Mouse (Mus musculus) thymus, postnatal 4 days (tissue): Measurements from ENCODE around the gene A930017K11Rik.

ENCODE experiments used
- DNase-seq: peaks from one replicate; pipeline ENCODE4 v3.0.0; 2021

A930017K11Rik gene

GRCm38 (mm10) chr17:25922120-25922519 lies 30.2 kb downstream of the A930017K11Rik start:
- no peak for DNase-seq

DNA sequence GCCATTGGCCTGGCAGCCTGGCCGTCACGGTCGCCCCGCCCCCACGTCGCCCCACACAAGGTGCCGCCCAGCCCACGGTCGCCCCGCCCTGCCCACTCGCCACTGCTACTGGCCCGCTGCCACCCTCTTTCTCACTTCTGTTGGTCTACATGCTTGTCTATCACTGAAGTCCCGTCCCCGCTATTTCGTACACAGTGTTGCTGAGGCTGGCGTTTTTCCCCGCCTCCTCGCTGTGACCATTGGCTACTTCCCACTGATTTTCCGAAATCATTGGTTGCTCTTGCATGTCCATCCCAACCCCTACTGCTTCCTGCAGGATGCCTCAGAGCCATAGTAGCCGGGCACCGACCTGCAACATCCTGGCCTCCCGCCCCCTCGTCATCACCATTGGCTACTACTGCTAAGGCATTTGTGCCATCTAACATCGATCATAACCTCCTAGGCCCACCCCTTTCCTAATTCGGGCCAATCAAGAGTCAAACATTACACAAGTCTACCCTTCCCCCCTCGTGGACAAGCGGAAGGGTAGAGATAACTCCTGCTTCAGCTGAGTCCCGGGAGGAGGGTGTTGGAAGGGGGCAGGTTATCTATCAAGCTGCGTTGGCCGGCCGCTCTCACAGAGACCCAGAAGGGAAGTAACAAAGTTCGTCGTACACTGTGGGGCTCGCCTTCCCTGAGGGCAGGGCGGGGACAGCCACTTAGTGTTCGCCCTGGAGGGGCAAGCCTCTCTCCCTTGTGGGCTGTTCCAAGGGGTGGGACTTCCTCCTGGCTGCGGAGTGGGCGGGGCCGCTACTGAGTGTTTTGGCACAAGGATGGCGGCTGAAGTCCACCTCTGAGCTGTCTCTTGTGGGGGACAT lies 32.4 kb downstream of the A930017K11Rik start:
- peak; percentile 100 for DNase-seq

DNA sequence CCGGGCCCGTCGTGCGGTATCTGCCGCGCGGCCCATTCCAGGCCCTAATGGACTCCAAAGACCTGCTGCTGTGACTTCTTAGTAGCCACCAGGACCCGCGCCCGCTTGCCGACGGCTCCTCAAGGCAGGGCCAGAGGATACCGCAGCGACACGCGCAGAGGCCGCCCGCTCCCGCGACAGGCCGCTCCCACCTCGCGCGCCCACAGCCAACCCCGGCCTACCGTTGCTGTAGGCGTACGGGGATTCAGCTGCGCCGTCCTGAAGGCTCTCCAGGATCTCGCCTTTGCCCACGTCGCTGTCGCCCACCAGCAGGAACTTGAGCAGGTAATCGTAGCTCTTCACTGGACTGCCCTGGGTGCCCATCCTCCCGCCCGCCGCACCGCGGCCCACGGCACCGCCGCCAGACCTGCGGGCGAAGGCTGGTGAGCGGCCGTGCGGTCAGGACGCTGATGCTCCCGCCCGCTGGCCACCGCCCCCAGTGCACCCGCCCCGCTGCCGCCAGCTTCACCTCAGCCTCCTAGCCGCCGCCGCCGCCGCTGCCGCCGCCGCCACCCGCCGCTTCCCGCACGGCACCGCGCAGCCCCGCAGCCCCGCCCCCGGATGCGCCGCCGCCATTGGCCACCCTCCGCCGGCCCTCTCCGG lies 33.1 kb downstream of the A930017K11Rik start, which contains the start of gene Rab40c:
Gene Rab40c, minus strand, starts transcription at position 584 of the 642 bp plus-strand sequence.
- DNase-seq = peak; percentile 73

GRCm38 (mm10) chr17:25918037-25918750 lies 34.2 kb downstream of the A930017K11Rik start:
- no peak for DNase-seq

DNA sequence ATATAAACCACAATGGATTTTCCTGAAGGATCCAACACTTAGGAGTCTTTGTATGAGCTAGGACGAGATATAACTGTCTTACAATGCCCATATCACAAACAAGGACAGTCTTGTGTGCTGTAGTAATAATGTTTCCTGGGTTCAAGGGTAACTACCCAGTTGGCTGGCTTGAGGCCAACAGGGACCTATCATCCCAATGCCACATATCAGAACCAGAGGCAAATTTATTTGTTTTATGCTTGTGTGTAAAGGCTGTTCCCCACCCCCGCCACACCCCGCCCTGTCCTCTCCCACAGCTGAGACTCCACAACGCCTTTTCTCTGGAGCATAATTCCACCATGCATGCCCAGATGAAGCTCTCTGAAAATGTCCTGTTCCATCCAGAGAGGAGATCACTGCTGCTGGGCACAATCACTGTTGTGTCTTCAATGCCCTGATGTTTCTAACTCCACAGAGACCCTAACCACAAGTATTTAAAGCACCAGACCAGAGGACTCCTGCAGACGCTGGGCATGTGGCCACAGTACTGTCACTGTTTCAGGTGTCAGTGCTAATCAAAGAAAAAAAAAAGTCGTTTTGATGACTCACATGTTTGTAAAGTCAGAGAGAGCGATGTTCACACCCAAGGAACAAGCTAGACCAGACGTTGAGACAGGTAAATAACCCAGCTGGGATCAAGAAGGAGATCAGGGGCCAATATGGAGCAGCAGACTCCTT lies 35.3 kb downstream of the A930017K11Rik start:
- no peak for DNase-seq

DNA sequence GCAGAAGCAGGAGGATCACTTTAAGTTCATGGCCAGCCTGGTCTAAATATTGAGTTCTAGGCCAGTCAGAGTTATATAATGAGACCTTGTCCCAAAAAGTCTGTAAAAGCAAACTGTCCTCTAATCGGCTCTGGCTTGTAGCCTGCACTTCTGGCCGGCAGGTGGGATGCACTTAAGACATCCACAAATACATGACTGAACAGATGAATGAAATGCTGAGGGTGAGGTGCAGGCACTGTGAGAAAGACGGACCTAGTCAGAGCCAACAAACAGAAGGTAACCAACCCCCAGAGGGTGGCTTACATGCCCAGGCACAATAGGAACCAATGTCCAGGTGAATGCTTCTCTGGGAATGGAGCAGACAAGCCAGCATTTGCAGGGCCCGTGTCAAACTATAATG lies 38.1 kb downstream of the A930017K11Rik start:
- no peak for DNase-seq

- no peak for DNase-seq
Observed at GRCm38 (mm10) chr17:25913877-25914275, 38.5 kb downstream of the A930017K11Rik start.

DNA sequence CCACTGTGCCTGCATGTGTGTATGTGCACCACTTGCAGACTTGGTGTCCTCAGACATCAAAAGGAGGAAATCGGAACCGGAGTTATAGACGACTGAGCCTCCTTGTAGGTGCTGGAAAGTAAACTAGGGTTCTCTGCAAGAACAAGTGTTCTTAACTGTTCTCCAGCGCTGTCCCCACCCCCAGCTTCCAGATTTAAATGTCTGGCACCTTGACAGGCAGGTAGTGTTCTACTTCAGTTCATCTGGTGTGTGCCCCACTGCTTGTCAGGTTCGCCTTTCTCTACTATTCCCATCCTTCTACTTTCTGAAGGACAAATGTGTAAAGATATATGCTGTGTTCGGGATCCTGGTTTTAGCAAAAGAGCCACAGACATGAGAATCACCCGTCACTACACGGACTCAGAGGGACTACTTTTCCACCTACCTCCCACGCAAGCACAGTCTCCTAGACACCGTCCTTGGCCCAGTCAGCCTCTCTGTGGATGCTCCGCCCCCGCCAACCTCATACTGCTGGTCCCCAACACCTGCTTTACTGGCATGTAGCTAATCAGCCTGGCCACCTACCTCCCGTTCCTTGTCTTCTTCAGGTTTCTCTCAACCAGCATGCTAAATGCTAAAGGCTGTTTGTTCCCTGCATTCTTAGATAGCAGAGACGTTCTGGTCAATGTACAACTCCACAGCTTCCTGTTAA lies 39.0 kb downstream of the A930017K11Rik start:
- no peak for DNase-seq

DNA sequence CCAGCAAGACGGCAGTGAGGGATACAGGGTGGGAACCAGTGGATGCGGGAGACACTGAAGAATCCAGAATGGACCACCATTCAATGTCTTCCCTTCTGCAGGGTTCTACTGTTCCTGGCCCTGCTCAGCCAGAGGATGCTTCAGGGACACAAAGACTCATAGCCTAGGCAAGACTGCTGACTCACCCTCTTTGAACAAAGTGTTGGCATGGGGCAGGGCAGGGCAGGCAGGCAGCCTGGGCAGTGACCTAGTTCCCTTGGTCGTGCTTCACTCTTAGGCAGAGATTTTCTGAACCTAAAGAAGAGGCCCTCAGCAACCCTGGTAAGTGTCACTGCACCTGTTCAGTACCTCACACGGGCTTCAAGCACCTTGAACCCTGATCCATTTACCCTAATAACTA lies 40.5 kb downstream of the A930017K11Rik start:
- no peak for DNase-seq

GRCm38 (mm10) chr17:25907640-25908039 lies 44.7 kb downstream of the A930017K11Rik start:
- no peak for DNase-seq

GRCm38 (mm10) chr17:25903061-25903460 lies 49.3 kb downstream of the A930017K11Rik start:
- DNase-seq = no peak

DNA sequence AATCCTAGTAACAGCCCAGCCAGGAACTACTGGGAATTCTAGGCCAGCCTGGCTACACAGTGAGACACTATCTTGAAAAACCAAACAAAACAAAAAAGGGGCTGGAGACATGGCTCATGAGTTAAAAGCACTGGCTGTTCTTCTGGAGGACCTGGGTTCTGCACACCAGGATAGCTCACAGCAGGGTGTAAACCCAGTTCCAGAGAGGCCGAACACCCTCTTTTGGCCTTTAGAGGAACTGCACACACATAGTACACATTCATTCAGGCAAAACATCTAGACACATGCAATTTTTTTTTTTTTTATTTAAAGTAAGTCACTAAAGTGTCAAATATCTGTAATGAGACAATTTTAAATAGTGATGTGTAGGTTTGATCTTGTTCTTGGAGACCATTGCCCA lies 52.2 kb downstream of the A930017K11Rik start:
- no peak for DNase-seq
